Mouse (Mus musculus) midbrain, postnatal 0 days (tissue): ENCODE measurements around the gene Atp5c1. TPM values are rescaled to one million over a fixed set of nuclear protein-coding genes. Genes with fewer than 3 reads are reported as not detected.

Source experiments
- ATAC-seq: fragments of 200-750 bp; cut with Nextera tagmentation; 2 replicates; pipeline ENCODE4 v1.8.0; 2017; ENCODE audit warnings: moderate number of reproducible peaks, mild to moderate bottlenecking, moderate TSS enrichment, moderate library complexity; ENCODE audit not compliant: low FRiP score
- DNase-seq: peaks from one replicate; pipeline ENCODE4 v3.0.0-alpha.2; 2015; ENCODE audit warnings: low spot score
- H3K27ac ChIP-seq: fragments of 300-500 bp; sonication (generic); 2 replicates; pipeline ENCODE4 v1.5.1; 2014; ENCODE audit warnings: low read depth, mild to moderate bottlenecking, low read length, mixed read lengths
- H3K27me3 ChIP-seq: fragments of 300-500 bp; sonication (generic); 2 replicates; pipeline ENCODE4 v1.6.1; 2014; ENCODE audit warnings: low read length, control low read depth, mixed read lengths; ENCODE audit not compliant: insufficient read depth
- H3K36me3 ChIP-seq: fragments of 300-500 bp; sonication (generic); 2 replicates; pipeline ENCODE4 v1.6.1; 2014; ENCODE audit warnings: low read length, control low read depth, mixed read lengths; ENCODE audit not compliant: insufficient read depth
- H3K4me1 ChIP-seq: fragments of 300-500 bp; sonication (generic); 2 replicates; pipeline ENCODE4 v1.6.1; 2014; ENCODE audit warnings: mild to moderate bottlenecking, control low read depth, antibody characterized with exemption, low read length, mixed read lengths; ENCODE audit not compliant: insufficient read depth
- H3K4me2 ChIP-seq: fragments of 300-500 bp; sonication (generic); 2 replicates; pipeline ENCODE4 v1.6.1; 2014; ENCODE audit warnings: low read depth, mild to moderate bottlenecking, low read length, mixed read lengths; ENCODE audit not compliant: poor library complexity, severe bottlenecking
- H3K4me3 ChIP-seq: fragments of 300-500 bp; sonication (generic); 2 replicates; pipeline ENCODE4 v1.5.1; 2014; ENCODE audit warnings: low read depth, mild to moderate bottlenecking, low read length, moderate library complexity
- H3K9ac ChIP-seq: fragments of 300-500 bp; sonication (generic); replicated peaks from 2 replicates; pipeline ENCODE4 v1.6.1; 2014; ENCODE audit warnings: mild to moderate bottlenecking, low read length, moderate library complexity, mixed read lengths; ENCODE audit not compliant: poor library complexity, severe bottlenecking
- H3K9me3 ChIP-seq: fragments of 300-500 bp; sonication (generic); 2 replicates; pipeline ENCODE4 v1.6.1; 2016; ENCODE audit warnings: low read length, control low read depth
- CTCF ChIP-seq: IDR thresholded peaks from 2 replicates; pipeline ENCODE4 v1.5.1; 2016; ENCODE audit warnings: antibody characterized with exemption, mild to moderate bottlenecking
- WGBS: fragments of 180-500 bp; shearing (Covaris S2); extraction: QIAGEN DNeasy Blood & Tissue Kit; methylation state at CpG from one replicate; pipeline ENCODE4 v1.1.7; 2014; 5-methylcytosine and 5-hydroxymethylcytosine counted together
- polyA plus RNA-seq: library from polyadenylated mRNA; unstranded; fragments of >200 nt; fragmentation: Nextera tagmentation; extraction: Ambion mirVana; gene quantifications from 2 replicates; pipeline ENCODE4 v1.2.1, GENCODE M21; 2015
- total RNA-seq: library from RNA; depleted of rRNA; stranded (reverse); fragments of >200 nt; gene quantifications from 2 replicates; pipeline ENCODE4 v1.2.3, GENCODE M21; 2014

Atp5c1 gene
- total and polyA plus RNA-seq, 2 experiments from 2014 or later: 458 to 634 TPM

DNA sequence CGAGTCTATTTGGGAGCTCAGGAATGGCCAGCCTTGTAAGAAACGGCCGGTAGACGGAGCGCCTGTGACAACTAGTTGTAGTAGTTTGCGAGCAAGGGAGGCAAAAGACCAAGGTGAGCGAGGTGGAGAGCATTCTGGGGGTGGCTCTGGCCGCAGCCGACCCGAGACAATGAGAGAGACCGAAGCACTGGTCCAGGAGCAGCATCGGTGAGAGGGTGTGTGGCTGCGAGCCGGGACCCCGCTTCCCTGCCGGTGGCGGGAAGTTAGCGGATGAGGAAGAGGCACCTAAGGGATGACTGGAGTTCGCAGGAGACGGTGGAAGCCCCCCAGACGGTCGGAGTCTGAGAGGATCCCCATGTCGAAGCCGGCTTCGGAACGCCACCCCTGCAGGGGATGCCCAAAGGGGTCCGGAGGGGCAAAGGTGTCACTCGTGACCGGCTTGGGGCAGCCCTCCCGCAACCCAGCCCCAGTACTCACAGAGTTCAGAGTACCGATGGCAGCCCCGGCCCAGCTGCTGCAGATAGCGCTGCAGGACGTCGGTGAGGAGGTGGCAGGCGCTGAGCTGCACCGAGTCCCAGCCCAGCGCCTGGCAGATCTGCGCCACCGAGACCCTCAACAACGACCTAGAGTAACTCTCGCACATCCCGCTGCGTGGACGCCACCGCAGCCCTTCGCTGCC, 32.4 kb downstream of the Atp5c1 start:
- DNase-seq (peak; percentile 54), ATAC-seq (peak; percentile 71)
- Histone ChIP-seq H3K9me3 (no peaks in the 10 kb centered on the region), H3K27ac (peak overlapping the region; percentile 74), H3K9ac (peak overlapping the region; percentile 71), H3K4me3 (peak overlapping the region; percentile 67), H3K4me1 (no peaks in the 10 kb centered on the region; the same call in 1 of the 2 replicates), H3K4me2 (peak overlapping the region; percentile 91), H3K27me3 (no peaks in the 10 kb centered on the region), H3K36me3 (no peaks in the 10 kb centered on the region)
- WGBS: under 1% methylated on average over 45 of the region's 47 CpGs
- peak; percentile 57 for TF ChIP-seq CTCF

DNA sequence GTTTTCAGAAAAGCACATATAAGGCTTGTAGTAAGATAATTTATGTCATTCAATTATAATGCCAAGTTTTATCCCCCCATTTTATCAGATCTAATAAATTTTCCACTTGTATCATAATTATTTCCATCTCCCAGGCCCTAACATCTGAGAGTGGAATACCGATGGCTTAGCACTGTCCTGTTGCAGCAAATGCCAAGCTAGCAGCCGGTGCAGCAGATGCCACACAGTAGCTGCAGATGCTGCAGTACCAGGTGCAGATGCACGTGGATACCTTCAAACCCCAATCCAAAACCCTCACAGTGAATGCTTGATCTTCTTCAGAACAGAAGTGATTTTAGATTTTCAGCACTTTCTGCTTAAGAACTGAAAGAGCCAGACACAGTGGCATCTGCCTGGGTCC, 45.3 kb downstream of the Atp5c1 start:
- ATAC-seq (no peak), DNase-seq (no peak)
- Histone ChIP-seq H3K4me1 (no peaks in the 10 kb centered on the region), H3K4me2 (no peak overlapping the region), H3K36me3 (peaks cover under 1% of the 10 kb centered on the region; the same call in 1 of the 2 replicates), H3K9ac (no peak overlapping the region), H3K9me3 (no peaks in the 10 kb centered on the region), H3K27ac (no peak overlapping the region), H3K27me3 (no peaks in the 10 kb centered on the region), H3K4me3 (no peak overlapping the region)
- no peak for TF ChIP-seq CTCF
- WGBS: 79% methylated on average over 3 of the region's 3 CpGs

DNA sequence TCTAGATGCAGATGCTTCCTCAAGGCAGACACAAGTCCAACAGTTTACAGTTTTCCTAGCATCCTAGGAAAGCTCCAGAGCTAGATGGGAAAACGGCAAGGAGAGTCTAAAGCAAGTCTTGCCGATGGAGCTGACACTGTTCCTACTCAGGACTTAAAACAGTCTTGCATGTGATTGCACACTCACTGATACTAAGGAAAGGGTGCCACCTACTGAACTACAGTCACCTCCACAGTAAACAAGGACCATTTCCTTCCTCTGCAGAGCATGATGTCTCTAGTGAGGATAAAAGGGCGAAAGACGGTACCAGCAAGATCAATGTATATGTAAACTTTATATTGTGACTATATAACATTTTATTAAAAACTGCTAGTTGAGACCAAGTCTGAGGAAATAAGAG, 46.6 kb downstream of the Atp5c1 start:
- H3K9ac ChIP-seq: no peak overlapping the region
- no peaks in the 10 kb centered on the region for H3K36me3 ChIP-seq
- 63% methylated on average over 4 of the region's 4 CpGs for WGBS
- no peak overlapping the region for H3K4me2 ChIP-seq
- no peaks in the 10 kb centered on the region for H3K4me1 ChIP-seq
- H3K9me3 ChIP-seq: no peaks in the 10 kb centered on the region
- no peak overlapping the region for H3K27ac ChIP-seq
- no peak overlapping the region for H3K4me3 ChIP-seq
- ATAC-seq: no peak
- TF ChIP-seq CTCF: peak; percentile 56
- DNase-seq: no peak
- no peaks in the 10 kb centered on the region for H3K27me3 ChIP-seq

DNA sequence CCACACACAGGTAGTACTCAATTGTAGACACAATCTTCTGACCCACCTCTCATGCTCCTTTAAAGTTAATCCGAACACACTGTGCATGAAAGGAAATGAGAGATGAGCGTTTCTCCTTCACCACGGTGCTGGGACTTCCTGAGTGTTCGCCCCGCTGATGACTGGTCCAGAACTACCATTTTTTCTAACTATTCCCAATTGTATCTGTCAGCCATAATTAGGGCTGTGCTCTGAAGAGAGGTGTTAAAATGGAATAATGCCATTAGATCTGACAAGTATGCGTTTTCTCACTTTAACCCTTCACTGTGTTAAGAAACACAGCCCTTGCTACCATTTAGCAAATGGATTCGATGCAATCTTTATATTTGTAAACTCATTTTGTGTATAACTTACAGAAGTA, 50.6 kb downstream of the Atp5c1 start:
- Histone ChIP-seq H3K4me1 (no peaks in the 10 kb centered on the region), H3K27ac (no peak overlapping the region), H3K9me3 (no peaks in the 10 kb centered on the region), H3K4me2 (no peak overlapping the region), H3K27me3 (no peaks in the 10 kb centered on the region), H3K9ac (no peak overlapping the region), H3K4me3 (no peak overlapping the region), H3K36me3 (no peaks in the 10 kb centered on the region)
- DNase-seq (no peak), ATAC-seq (no peak)
- TF ChIP-seq CTCF: no peak
- 54% methylated on average over 7 of the region's 7 CpGs for WGBS

DNA sequence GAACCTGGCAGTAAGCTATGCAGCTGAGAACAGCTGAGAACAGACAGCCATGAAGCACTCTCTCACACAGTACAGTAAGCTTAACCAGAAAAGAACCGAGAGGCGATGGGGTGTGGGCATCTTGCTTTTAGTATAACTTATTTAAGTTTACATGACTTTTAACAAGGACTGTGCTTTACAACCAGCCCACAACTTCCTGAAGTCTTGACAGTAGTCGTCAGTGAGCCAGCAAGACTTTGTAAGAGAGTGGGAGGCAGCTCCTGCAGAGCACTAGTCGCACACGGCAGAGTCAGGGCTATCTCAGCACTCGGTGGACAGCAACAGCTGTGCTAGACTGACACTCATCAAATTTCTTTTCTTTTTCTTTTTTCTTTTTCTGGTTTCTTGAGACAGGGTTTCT, 56.0 kb downstream of the Atp5c1 start:
- WGBS: 84% methylated on average over 6 of the region's 6 CpGs
- Histone ChIP-seq H3K27ac (no peak overlapping the region), H3K4me1 (no peaks in the 10 kb centered on the region), H3K36me3 (no peaks in the 10 kb centered on the region), H3K4me2 (no peak overlapping the region), H3K9me3 (no peaks in the 10 kb centered on the region), H3K9ac (no peak overlapping the region), H3K27me3 (no peaks in the 10 kb centered on the region), H3K4me3 (no peak overlapping the region)
- TF ChIP-seq CTCF: no peak
- ATAC-seq (no peak), DNase-seq (no peak)

DNA sequence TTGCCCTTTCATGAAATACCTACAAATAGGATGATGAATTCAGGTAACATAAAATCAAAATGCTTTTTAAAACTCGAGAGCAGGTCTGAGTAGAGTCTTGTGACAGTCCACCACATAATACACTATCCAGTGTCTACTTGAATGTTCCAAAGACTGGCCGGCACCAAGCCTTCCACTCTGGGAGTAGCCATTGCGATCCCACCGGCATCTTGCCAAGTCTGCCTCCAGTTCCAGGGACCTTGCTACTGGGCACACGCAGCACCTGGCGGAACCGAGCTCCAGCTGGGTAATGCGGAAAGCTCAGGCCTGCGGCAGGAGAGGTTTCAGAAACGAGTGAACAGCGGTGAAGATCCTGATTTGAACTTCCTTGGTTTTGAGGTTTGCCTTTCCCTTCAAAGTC, 59.0 kb downstream of the Atp5c1 start:
- Histone ChIP-seq H3K9me3 (no peaks in the 10 kb centered on the region), H3K27me3 (no peaks in the 10 kb centered on the region), H3K36me3 (no peaks in the 10 kb centered on the region), H3K4me1 (no peaks in the 10 kb centered on the region), H3K9ac (no peak overlapping the region), H3K27ac (no peak overlapping the region), H3K4me2 (no peak overlapping the region), H3K4me3 (no peak overlapping the region)
- no peak for ATAC-seq
- 91% methylated on average over 11 of the region's 11 CpGs for WGBS
- no peak for TF ChIP-seq CTCF
- no peak for DNase-seq
